Mouse (Mus musculus) lung, adult 2 months (tissue): Measurements from ENCODE around the gene Wfdc6b. TPM values are rescaled to one million over a fixed set of nuclear protein-coding genes. Genes with fewer than 3 reads are reported as not detected.
"Not testable (repeated sequence)": the region's sequence is repeated elsewhere in the genome, so short reads cannot be mapped to it uniquely, and the experiment has no call there.

Experiments
- DNase-seq: peaks from one replicate; pipeline ENCODE4 v3.0.0; 2022
- H3K4me1 ChIP-seq: fragments of 200-500 bp; 2 replicates; pipeline ENCODE4 v1.6.1; 2011; ENCODE audit warnings: low read length; ENCODE audit not compliant: control insufficient read depth, insufficient read depth
- H3K4me3 ChIP-seq: fragments of 200-500 bp; replicated peaks from 2 replicates; pipeline ENCODE3; 2011; ENCODE audit warnings: low read depth, mild to moderate bottlenecking, control low read depth, low read length; ENCODE audit errors: extremely low read depth
- CTCF ChIP-seq: fragments of 200-500 bp; IDR thresholded peaks from 2 replicates; pipeline ENCODE4 v1.5.1; 2011; ENCODE audit warnings: mild to moderate bottlenecking, low read length, control low read depth; ENCODE audit not compliant: insufficient read depth
- POLR2A ChIP-seq: fragments of 200-500 bp; IDR thresholded peaks from 2 replicates; pipeline ENCODE4 v1.6.1; 2011; ENCODE audit warnings: low read depth, mild to moderate bottlenecking, control low read depth, low read length, borderline replicate concordance; ENCODE audit errors: extremely low read depth
- WGBS: fragments of 180-500 bp; shearing (Covaris S2); methylation state at CpG from one replicate; pipeline ENCODE4 v1.1.7; 2018; 5-methylcytosine and 5-hydroxymethylcytosine counted together
- polyA plus RNA-seq: library from polyadenylated mRNA; depleted of rRNA; stranded (reverse); fragments of >200 nt; gene quantifications from 2 replicates; pipeline ENCODE4 v1.2.3, GENCODE M21; 2012; rRNA removed

Gene Wfdc6b
- 1.3 and 1.9 TPM in 2 replicates for polyA plus RNA-seq

- H3K4me3 ChIP-seq, DNase-seq, H3K4me1 ChIP-seq: not testable (repeated sequence)
- 43% methylated on average over 8 of the region's 8 CpGs for WGBS
- peak; percentile 14; the same call in 1 of the 2 replicates for TF ChIP-seq POLR2A
Observed at GRCm38 (mm10) chr2:164613471-164613870, at the start of gene Wfdc6b, which contains the start of gene Wfdc8. Gene Wfdc6b (plus strand): TSS chr2:164613522. Gene Wfdc8 (minus strand): TSS chr2:164613626.

- H3K4me1 ChIP-seq: no peaks in the 10 kb centered on the region
- WGBS: 40% methylated on average over 5 of the region's 5 CpGs
- H3K4me3 ChIP-seq: no peak overlapping the region
Observed at GRCm38 (mm10) chr2:164564346-164564745, 49.0 kb upstream of the Wfdc6b start.

GRCm38 (mm10) chr2:164566997-164567396 lies 46.3 kb upstream of the Wfdc6b start:
- TF ChIP-seq CTCF (0 out of 2 replicates have a peak, but pooled peaks have one; percentile 6), POLR2A (no peak)

More at GRCm38 (mm10) chr2:164564346-164564745, 49.0 kb upstream of the Wfdc6b start:
- TF ChIP-seq CTCF: no peak
- no peak for TF ChIP-seq POLR2A
- DNase-seq: no peak

GRCm38 (mm10) chr2:164567460-164567859 lies 45.9 kb upstream of the Wfdc6b start:
- TF ChIP-seq CTCF (no peak), POLR2A (no peak)
- WGBS: 69% methylated on average over 5 of the region's 5 CpGs
- DNase-seq: no peak
- H3K4me3 ChIP-seq: no peak overlapping the region
- H3K4me1 ChIP-seq: no peaks in the 10 kb centered on the region

More at GRCm38 (mm10) chr2:164566997-164567396, 46.3 kb upstream of the Wfdc6b start:
- Histone ChIP-seq H3K4me3 (no peak overlapping the region), H3K4me1 (no peaks in the 10 kb centered on the region)
- no peak for DNase-seq
- WGBS: 80% methylated on average over 2 of the region's 2 CpGs

- H3K4me3 ChIP-seq, H3K4me1 ChIP-seq, DNase-seq: not testable (repeated sequence)
- WGBS: 69% methylated on average over 6 of the region's 6 CpGs
Observed at GRCm38 (mm10) chr2:164573359-164573758, 40.0 kb upstream of the Wfdc6b start, which contains the start of gene Spint3. Gene Spint3 (minus strand): TSS chr2:164573459.

- not testable (repeated sequence) for H3K4me3 ChIP-seq, DNase-seq, H3K4me1 ChIP-seq
- 45% methylated on average over 13 of the region's 13 CpGs for WGBS
Observed at GRCm38 (mm10) chr2:164585025-164585725, 28.1 kb upstream of the Wfdc6b start, which contains the start of gene Wfdc6a. Gene Wfdc6a (minus strand): TSS chr2:164585447.

GRCm38 (mm10) chr2:164592014-164592413 lies 21.3 kb upstream of the Wfdc6b start:
- no peaks in the 10 kb centered on the region for H3K4me1 ChIP-seq
- TF ChIP-seq CTCF: peak; percentile 58
- no peak for TF ChIP-seq POLR2A
- H3K4me3 ChIP-seq: no peak overlapping the region
- 6% methylated on average over 4 of the region's 4 CpGs for WGBS
- no peak for DNase-seq

- WGBS: 70% methylated on average over 4 of the region's 4 CpGs
- Histone ChIP-seq H3K4me1 (no peaks in the 10 kb centered on the region), H3K4me3 (no peak within 1 kb of the TSS)
- no peak for DNase-seq
- TF ChIP-seq CTCF (no peak), POLR2A (no peak)
Observed at GRCm38 (mm10) chr2:164593494-164593893, 19.8 kb upstream of the Wfdc6b start, which contains the start of gene Eppin. Gene Eppin (minus strand): TSS chr2:164593594.

GRCm38 (mm10) chr2:164600179-164600578 lies 13.1 kb upstream of the Wfdc6b start:
- Histone ChIP-seq H3K4me3 (no peak overlapping the region), H3K4me1 (no peaks in the 10 kb centered on the region)
- 72% methylated on average over 3 of the region's 3 CpGs for WGBS
- DNase-seq: no peak
- TF ChIP-seq POLR2A (no peak), CTCF (0 out of 2 replicates have a peak, but pooled peaks have one; percentile 8)

- no peak for DNase-seq
- Histone ChIP-seq H3K4me3 (no peak overlapping the region), H3K4me1 (no peaks in the 10 kb centered on the region)
- 88% methylated on average over 3 of the region's 3 CpGs for WGBS
- TF ChIP-seq POLR2A (no peak), CTCF (no peak)
Observed at GRCm38 (mm10) chr2:164603482-164603881, 9.8 kb upstream of the Wfdc6b start.
